ENCODE assay signal across 8 mouse cellular contexts in genomic region chr9:60895486-60896110, GRCm38 (mm10).
DNase-seq lines count a peak whose midpoint lies in the region; ATAC-seq lines count a peak whose summit lies in the region.

No protein-coding gene starts in this region.

- WGBS in lung, embryonic 15.5 days = 54% methylated on average over 8 of the region's 8 CpGs

- H3K9ac ChIP-seq in lung, embryonic 15.5 days = no peak overlapping the region

- H3K4me3 ChIP-seq in lung, embryonic 15.5 days = no peak overlapping the region

- DNase-seq in 416B (ENCODE audit: low read depth) (peak; percentile 63), MN1 (ENCODE audit: low spot score) (peak; percentile 85)
- DNase-seq in cerebellum, postnatal 4 days (ENCODE audit: low spot score in 2 of 2) = peak; percentile 52 to 68
- peak; percentile 66 for DNase-seq in gastrocnemius, postnatal 14 days
- DNase-seq in kidney, postnatal 4 days = peak; percentile 84 to 87
- peak; percentile 81 for DNase-seq in retina, postnatal 1 day
- no peak for DNase-seq in natural killer cell, adult 2 months (ENCODE audit: low spot score in 2 of 2)

- H3K9me3 ChIP-seq in lung, embryonic 15.5 days = no peaks in the 10 kb centered on the region

- H3K4me2 ChIP-seq in lung, embryonic 15.5 days = no peak overlapping the region

- H3K27ac ChIP-seq in lung, embryonic 15.5 days = no peak overlapping the region

- intact Hi-C loops in gastrocnemius, postnatal 14 days (cut with DNase I; ENCODE audit: low total_unique reads) = loop anchor here (10.0 kb wide), 1 partner anchor 999 kb away; no protein-coding TSS in a partner anchor

- no peaks in the 10 kb centered on the region for H3K36me3 ChIP-seq in lung, embryonic 15.5 days

- H3K4me1 ChIP-seq in lung, embryonic 15.5 days = peaks cover 18% of the 10 kb centered on the region

- H3K27me3 ChIP-seq in lung, embryonic 15.5 days = peaks cover 6% of the 10 kb centered on the region; the same call in 1 of the 2 replicates

- ATAC-seq in lung, embryonic 15.5 days (ENCODE audit: borderline replicate concordance, extremely low read depth, low FRiP score, low TSS enrichment) = 0 out of 2 replicates have a peak, but pooled peaks have one; percentile 58

Comparison
In these comparisons a context has a peak if more than half of its experiments do, and no peak if none do; other contexts are left out.
1. DNase-seq: peak in 416B (single experiment), MN1 (single experiment), cerebellum, postnatal 4 days (2 of 2), gastrocnemius, postnatal 14 days (single experiment), kidney, postnatal 4 days (2 of 2) and retina, postnatal 1 day (single experiment); none in natural killer cell, adult 2 months (0 of 2).